Mouse (Mus musculus): Measurements from ENCODE around the gene Ndc1. TPM values are rescaled to one million over a fixed set of nuclear protein-coding genes. Genes with fewer than 3 reads are reported as not detected.

The Ndc1 gene
- polyA plus RNA-seq, 1 experiment, result not detected

DNA sequence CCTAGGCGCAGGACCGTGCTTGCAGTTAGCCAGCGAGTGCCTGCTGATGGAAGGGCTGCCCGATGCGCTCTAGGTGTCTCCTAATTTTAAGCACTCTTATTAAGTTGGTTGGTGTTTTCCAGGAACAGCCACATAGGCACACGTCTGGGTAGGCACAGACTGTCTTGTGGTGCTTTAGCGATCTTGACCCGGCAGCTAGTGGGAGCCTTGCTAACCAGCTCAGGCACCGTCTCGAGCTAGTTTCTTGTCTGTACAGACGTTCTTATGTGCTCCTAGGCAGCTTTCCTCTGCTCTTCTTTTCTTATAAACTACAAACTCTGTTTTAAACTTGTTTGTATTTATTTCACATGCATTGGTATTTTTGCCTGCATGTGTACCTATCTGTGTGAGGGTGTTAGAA lies 76.0 kb downstream of the Ndc1 start:
- 87% methylated on average over 11 of the region's 11 CpGs for WGBS
- Histone ChIP-seq H3K4me3 (ENCODE audit: insufficient read depth, low read depth, low read length) (no peak overlapping the region), H3K4me1 (ENCODE audit: control insufficient read depth, insufficient read depth, low read length) (no peaks in the 10 kb centered on the region), H3K27ac (ENCODE audit: insufficient read depth, low read depth, low read length) (no peak overlapping the region)
- TF ChIP-seq POLR2A (IDR thresholded peaks at IDR 0.05; ENCODE audit: insufficient read depth, low read depth, low read length) (no peak), CTCF (IDR thresholded peaks at IDR 0.05; ENCODE audit: insufficient read depth, low read depth, low read length) (no peak)

GRCm38 (mm10) chr4:107448481-107448880 lies 80.9 kb downstream of the Ndc1 start:
- WGBS, result 76% methylated on average over 6 of the region's 6 CpGs
- Histone ChIP-seq H3K4me1 (ENCODE audit: control insufficient read depth, insufficient read depth, low read length) (peaks cover 11% of the 10 kb centered on the region; the same call in 1 of the 2 replicates), H3K4me3 (ENCODE audit: insufficient read depth, low read depth, low read length) (no peak overlapping the region), H3K27ac (ENCODE audit: insufficient read depth, low read depth, low read length) (no peak overlapping the region)
- TF ChIP-seq CTCF (IDR thresholded peaks at IDR 0.05; ENCODE audit: insufficient read depth, low read depth, low read length), result no peak
- no peak for TF ChIP-seq POLR2A (IDR thresholded peaks at IDR 0.05; ENCODE audit: insufficient read depth, low read depth, low read length)

GRCm38 (mm10) chr4:107449519-107449918 lies 81.9 kb downstream of the Ndc1 start:
- Histone ChIP-seq H3K4me1 (ENCODE audit: control insufficient read depth, insufficient read depth, low read length) (peaks cover 11% of the 10 kb centered on the region; the same call in 1 of the 2 replicates), H3K4me3 (ENCODE audit: insufficient read depth, low read depth, low read length) (no peak overlapping the region), H3K27ac (ENCODE audit: insufficient read depth, low read depth, low read length) (no peak overlapping the region)
- TF ChIP-seq CTCF (IDR thresholded peaks at IDR 0.05; ENCODE audit: insufficient read depth, low read depth, low read length) (no peak), POLR2A (IDR thresholded peaks at IDR 0.05; ENCODE audit: insufficient read depth, low read depth, low read length) (no peak)
- 94% methylated on average over 13 of the region's 13 CpGs for WGBS

DNA sequence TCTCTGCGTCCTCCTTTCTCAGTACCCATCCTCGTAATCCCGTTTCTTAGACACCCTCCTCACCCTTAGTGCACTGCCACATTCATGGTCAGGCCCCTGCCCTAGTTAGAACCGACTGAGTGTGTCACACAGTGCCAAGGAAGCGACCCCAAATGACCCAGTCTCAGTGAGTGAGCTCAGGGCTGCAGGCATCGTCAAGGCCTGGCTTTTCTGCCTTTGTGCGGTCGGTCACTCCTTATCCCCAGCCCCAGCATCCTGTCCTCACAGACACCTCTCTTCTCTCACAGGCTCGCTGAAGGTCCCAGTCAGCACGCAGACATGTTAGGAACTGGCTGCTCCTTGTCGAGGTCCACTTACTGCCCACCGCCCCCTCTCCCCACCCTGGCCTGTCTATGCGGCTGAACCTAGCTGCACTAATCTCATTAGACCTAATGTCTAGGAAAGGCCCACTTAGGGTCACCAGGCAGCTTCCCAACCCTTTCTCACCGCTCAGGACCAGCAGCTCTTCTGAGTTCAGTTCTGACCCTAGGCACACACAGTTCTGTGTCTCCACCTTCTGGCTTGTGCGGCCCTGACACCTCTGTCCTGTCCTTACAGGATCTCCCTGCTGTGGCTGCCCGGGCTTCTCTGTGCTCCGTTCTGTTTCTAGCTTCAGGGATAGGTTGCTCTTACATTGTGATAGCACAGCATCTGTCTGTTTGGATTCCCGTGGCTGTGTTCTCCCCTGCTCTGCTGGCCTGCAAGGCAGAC lies 84.9 kb downstream of the Ndc1 start:
- 80% methylated on average over 18 of the region's 18 CpGs for WGBS
- H3K4me3 ChIP-seq (ENCODE audit: insufficient read depth, low read depth, low read length), result no peak overlapping the region
- TF ChIP-seq POLR2A (IDR thresholded peaks at IDR 0.05; ENCODE audit: insufficient read depth, low read depth, low read length) (no peak), CTCF (IDR thresholded peaks at IDR 0.05; ENCODE audit: insufficient read depth, low read depth, low read length) (no peak)
- H3K4me1 ChIP-seq (ENCODE audit: control insufficient read depth, insufficient read depth, low read length), result peaks cover 14% of the 10 kb centered on the region; the same call in 1 of the 2 replicates
- no peak overlapping the region for H3K27ac ChIP-seq (ENCODE audit: insufficient read depth, low read depth, low read length)

GRCm38 (mm10) chr4:107453141-107453984 lies 85.8 kb downstream of the Ndc1 start:
- no peak overlapping the region for H3K27ac ChIP-seq (ENCODE audit: insufficient read depth, low read depth, low read length)

DNA sequence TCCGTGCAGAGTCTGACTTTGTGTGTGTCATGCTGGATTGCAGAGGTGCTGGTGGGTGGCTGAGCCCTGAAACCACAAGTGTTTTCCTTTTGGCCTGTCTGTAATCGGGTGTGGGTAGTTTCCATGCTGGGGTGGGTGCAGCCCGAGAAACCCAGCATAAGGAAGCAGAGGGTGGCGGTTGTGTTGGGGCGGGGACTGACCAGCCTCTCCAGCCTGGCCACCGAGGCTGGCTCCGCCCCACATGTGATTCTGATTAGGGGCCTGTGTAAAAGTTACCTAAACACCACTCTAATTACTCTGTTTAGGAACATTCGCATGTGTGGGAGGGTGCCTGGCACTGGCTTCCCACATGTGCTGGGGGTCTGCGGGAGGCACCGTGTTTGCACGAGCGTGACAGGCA lies 90.0 kb downstream of the Ndc1 start:
- Histone ChIP-seq H3K4me1 (ENCODE audit: control insufficient read depth, insufficient read depth, low read length) (peaks cover 16% of the 10 kb centered on the region; the same call in 1 of the 2 replicates), H3K27ac (ENCODE audit: insufficient read depth, low read depth, low read length) (no peak overlapping the region), H3K4me3 (ENCODE audit: insufficient read depth, low read depth, low read length) (no peak overlapping the region)
- WGBS, result 50% methylated on average over 12 of the region's 12 CpGs
- TF ChIP-seq POLR2A (IDR thresholded peaks at IDR 0.05; ENCODE audit: insufficient read depth, low read depth, low read length) (no peak), CTCF (IDR thresholded peaks at IDR 0.05; ENCODE audit: insufficient read depth, low read depth, low read length) (no peak)

More at GRCm38 (mm10) chr4:107453141-107453984, 85.8 kb downstream of the Ndc1 start:
- H3K4me3 ChIP-seq (ENCODE audit: insufficient read depth, low read depth, low read length), result no peak overlapping the region
- H3K4me1 ChIP-seq (ENCODE audit: control insufficient read depth, insufficient read depth, low read length), result peaks cover 20% of the 10 kb centered on the region; the same call in 1 of the 2 replicates
- TF ChIP-seq POLR2A (IDR thresholded peaks at IDR 0.05; ENCODE audit: insufficient read depth, low read depth, low read length) (no peak), CTCF (IDR thresholded peaks at IDR 0.05; ENCODE audit: insufficient read depth, low read depth, low read length) (peak; percentile 64)
- 51% methylated on average over 16 of the region's 16 CpGs for WGBS

DNA sequence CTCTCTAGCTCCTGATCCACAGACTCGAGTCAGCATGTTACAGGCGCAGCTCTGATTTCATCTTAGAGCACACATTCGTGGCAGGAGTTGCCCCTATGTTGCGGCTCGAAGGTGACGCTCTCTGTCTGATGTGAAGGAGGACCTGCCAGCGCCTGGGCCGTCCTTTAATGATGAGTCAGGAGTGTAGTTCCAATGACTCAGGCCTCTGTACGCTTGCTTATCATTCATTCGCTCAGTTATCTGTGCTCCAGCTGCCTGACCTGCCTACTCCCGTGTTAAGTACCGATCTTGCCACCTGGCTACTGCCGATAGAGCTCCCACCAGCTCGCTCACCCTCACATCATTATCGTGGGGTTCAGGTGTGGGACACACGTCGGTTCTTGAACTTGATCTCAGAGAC lies 91.3 kb downstream of the Ndc1 start:
- Histone ChIP-seq H3K27ac (ENCODE audit: insufficient read depth, low read depth, low read length) (no peak overlapping the region), H3K4me3 (ENCODE audit: insufficient read depth, low read depth, low read length) (no peak overlapping the region), H3K4me1 (ENCODE audit: control insufficient read depth, insufficient read depth, low read length) (peaks cover 9% of the 10 kb centered on the region; the same call in 1 of the 2 replicates)
- WGBS, result 91% methylated on average over 17 of the region's 17 CpGs
- TF ChIP-seq CTCF (IDR thresholded peaks at IDR 0.05; ENCODE audit: insufficient read depth, low read depth, low read length) (no peak), POLR2A (IDR thresholded peaks at IDR 0.05; ENCODE audit: insufficient read depth, low read depth, low read length) (no peak)

DNA sequence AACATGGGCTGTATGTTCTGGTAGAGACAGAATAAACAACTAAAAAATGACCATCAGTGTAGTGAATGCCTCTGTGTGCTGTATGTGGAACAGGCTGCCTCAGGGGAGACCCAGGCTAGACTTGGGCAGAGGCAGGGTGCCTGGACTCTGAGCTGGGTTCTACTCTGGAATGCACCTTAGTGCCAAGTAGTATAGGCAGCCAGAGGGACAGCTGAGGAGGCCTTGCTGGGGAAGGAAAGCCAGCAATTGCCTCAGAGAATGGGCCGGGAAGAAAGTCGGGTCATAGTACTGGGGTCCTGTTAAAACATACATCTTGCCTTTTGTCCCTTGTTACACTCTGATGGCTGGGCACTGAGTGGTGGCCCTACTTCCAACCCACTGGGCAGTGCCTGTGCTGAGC lies 91.9 kb downstream of the Ndc1 start:
- 94% methylated on average over 2 of the region's 2 CpGs for WGBS

DNA sequence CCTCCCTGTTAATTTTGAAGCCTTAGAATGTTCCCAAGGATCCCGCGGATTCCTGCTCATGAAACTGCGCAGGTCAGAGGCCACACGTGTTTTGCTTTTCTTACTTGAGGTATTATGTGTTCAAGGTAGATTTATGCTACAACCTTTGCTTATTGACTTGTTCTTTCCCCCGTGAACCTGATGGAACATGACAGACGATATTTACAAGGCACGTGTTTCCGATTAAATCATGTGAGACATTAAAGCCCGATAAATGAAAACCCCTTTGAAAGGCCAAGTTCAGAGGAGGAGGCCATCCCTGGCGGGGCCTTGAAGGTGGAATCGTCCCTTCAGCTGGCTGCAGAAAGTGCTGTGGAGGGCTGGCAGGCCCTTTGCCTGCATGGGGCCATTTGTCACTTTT lies 92.9 kb downstream of the Ndc1 start:
- Histone ChIP-seq H3K27ac (ENCODE audit: insufficient read depth, low read depth, low read length) (no peak overlapping the region), H3K4me3 (ENCODE audit: insufficient read depth, low read depth, low read length) (no peak overlapping the region), H3K4me1 (ENCODE audit: control insufficient read depth, insufficient read depth, low read length) (peaks cover 9% of the 10 kb centered on the region; the same call in 1 of the 2 replicates)
- no peak for TF ChIP-seq CTCF (IDR thresholded peaks at IDR 0.05; ENCODE audit: insufficient read depth, low read depth, low read length)
- TF ChIP-seq POLR2A (IDR thresholded peaks at IDR 0.05; ENCODE audit: insufficient read depth, low read depth, low read length), result no peak
- WGBS, result 95% methylated on average over 11 of the region's 11 CpGs

More for the DNA sequence above, 91.9 kb downstream of the Ndc1 start:
- TF ChIP-seq CTCF (IDR thresholded peaks at IDR 0.05; ENCODE audit: insufficient read depth, low read depth, low read length) (no peak), POLR2A (IDR thresholded peaks at IDR 0.05; ENCODE audit: insufficient read depth, low read depth, low read length) (no peak)
- no peak overlapping the region for H3K27ac ChIP-seq (ENCODE audit: insufficient read depth, low read depth, low read length)
- H3K4me3 ChIP-seq (ENCODE audit: insufficient read depth, low read depth, low read length), result no peak overlapping the region
- H3K4me1 ChIP-seq (ENCODE audit: control insufficient read depth, insufficient read depth, low read length), result peaks cover 9% of the 10 kb centered on the region; the same call in 1 of the 2 replicates

Other genes starting within 250 kb of the Ndc1 start
- gene Tmem59, start 189.4 kb upstream of the Ndc1 start, polyA plus RNA-seq (2012; ENCODE audit: insufficient read depth, insufficient read length, low replicate concordance, missing spikeins), result not detected in 2 replicates
- gene Tceanc2, start 188.7 kb upstream of the Ndc1 start, polyA plus RNA-seq (2012; ENCODE audit: insufficient read depth, insufficient read length, low replicate concordance, missing spikeins), result not detected in 2 replicates
- gene Ldlrad1, start 158.6 kb upstream of the Ndc1 start, polyA plus RNA-seq (2012; ENCODE audit: insufficient read depth, insufficient read length, low replicate concordance, missing spikeins), result not detected in 2 replicates
- not detected in 2 replicates for gene Lrrc42, start 114.3 kb upstream of the Ndc1 start, polyA plus RNA-seq (2012; ENCODE audit: insufficient read depth, insufficient read length, low replicate concordance, missing spikeins)
- not detected in 2 replicates for gene Hspb11, start 114.2 kb upstream of the Ndc1 start, polyA plus RNA-seq (2012; ENCODE audit: insufficient read depth, insufficient read length, low replicate concordance, missing spikeins)
- gene Dio1, start 60.6 kb upstream of the Ndc1 start, polyA plus RNA-seq (2012; ENCODE audit: insufficient read depth, insufficient read length, low replicate concordance, missing spikeins), result not detected in 2 replicates
- gene Yipf1, start 53.4 kb upstream of the Ndc1 start, polyA plus RNA-seq (2012; ENCODE audit: insufficient read depth, insufficient read length, low replicate concordance, missing spikeins), result not detected in 2 replicates
- not detected in 2 replicates for gene Glis1, start 66.8 kb downstream of the Ndc1 start, polyA plus RNA-seq (2012; ENCODE audit: insufficient read depth, insufficient read length, low replicate concordance, missing spikeins)